Comparison of ENCODE assay signal across 16 mouse cellular contexts in genomic region chr16:38774964-38775746, GRCm38 (mm10). TPM values are rescaled to one million over a fixed set of nuclear protein-coding genes. Genes with fewer than 3 reads are reported as not detected.
"Had no signal": no experiment of that assay in that cellular context is flagged by ENCODE, and none has a peak within 500 bp of the region (broad histone marks: within the 10 kb centered on the region; RNA-seq: fewer than 3 reads in every experiment).

No protein-coding gene starts in this region.

- H3K9ac ChIP-seq: hindbrain, embryonic 13.5 days; kidney, embryonic 15.5 days; limb, embryonic 15.5 days; liver, embryonic 12.5 days; midbrain, embryonic 13.5 days; neural tube, embryonic 12.5 days; stomach, embryonic 15.5 days had no signal

- H3K27ac ChIP-seq: hindbrain, embryonic 13.5 days; hindbrain, postnatal 0 days; kidney, embryonic 15.5 days; limb, embryonic 15.5 days; liver, embryonic 12.5 days; midbrain, embryonic 13.5 days; neural tube, embryonic 12.5 days; stomach, embryonic 15.5 days had no signal

- DNase-seq: kidney, adult 11 months; kidney, postnatal 25 days; spleen, adult 18-20 months; thymus, adult 2 months; thymus, postnatal 36 days had no signal

- H3K4me3 ChIP-seq: hindbrain, embryonic 13.5 days; kidney, embryonic 15.5 days; limb, embryonic 15.5 days; liver, embryonic 12.5 days; midbrain, embryonic 13.5 days; myocyte; neural tube, embryonic 12.5 days; stomach, embryonic 15.5 days had no signal

- H3K4me2 ChIP-seq: hindbrain, embryonic 13.5 days; kidney, embryonic 15.5 days; limb, embryonic 15.5 days; liver, embryonic 12.5 days; midbrain, embryonic 13.5 days; neural tube, embryonic 12.5 days; stomach, embryonic 15.5 days had no signal

- ATAC-seq: hindbrain, postnatal 0 days; liver, embryonic 12.5 days; midbrain, embryonic 13.5 days had no signal

- H3K9me3 ChIP-seq: hindbrain, embryonic 13.5 days; kidney, embryonic 15.5 days; limb, embryonic 15.5 days; liver, embryonic 12.5 days; midbrain, embryonic 13.5 days; neural tube, embryonic 12.5 days; stomach, embryonic 15.5 days had no signal

- H3K4me1 ChIP-seq: hindbrain, embryonic 13.5 days; liver, embryonic 12.5 days; midbrain, embryonic 13.5 days; stomach, embryonic 15.5 days had no signal

- H3K27me3 ChIP-seq: hindbrain, embryonic 13.5 days; limb, embryonic 15.5 days; midbrain, embryonic 13.5 days; neural tube, embryonic 12.5 days; stomach, embryonic 15.5 days had no signal

- H3K36me3 ChIP-seq: hindbrain, embryonic 13.5 days; kidney, embryonic 15.5 days; limb, embryonic 15.5 days; liver, embryonic 12.5 days; midbrain, embryonic 13.5 days; neural tube, embryonic 12.5 days; stomach, embryonic 15.5 days had no signal

RNA-seq across cellular contexts. Expression of gene 4930435E12Rik, which starts 53.4 kb away (rescaled TPM):
- polyA plus RNA-seq: hindbrain, embryonic 13.5 days; hindbrain, postnatal 0 days; kidney, embryonic 15.5 days; limb, embryonic 11.5 days; limb, embryonic 15.5 days; liver, embryonic 12.5 days; liver, embryonic 16.5 days; midbrain, embryonic 13.5 days; myocyte; neural tube, embryonic 12.5 days; stomach, embryonic 15.5 days; thymus, adult 2 months had no signal
